Mouse (Mus musculus) CH12.LX (cell line): ENCODE data around the gene Unc5cl. TPM values are rescaled to one million over a fixed set of nuclear protein-coding genes. Genes with fewer than 3 reads are reported as not detected.

ENCODE experiments used
- DNase-seq: peaks from one replicate; pipeline ENCODE4 v3.0.0-alpha.2; 2013; ENCODE audit errors: extremely low read depth
- H3K27ac ChIP-seq: 2 replicates; pipeline ENCODE4 v1.5.1; 2012; ENCODE audit warnings: low read depth, mild to moderate bottlenecking, control low read depth, moderate library complexity; ENCODE audit not compliant: insufficient read depth
- H3K27me3 ChIP-seq: replicated peaks from 2 replicates; pipeline ENCODE3; 2012; ENCODE audit warnings: inconsistent platforms
- H3K36me3 ChIP-seq, 2 experiments: replicated peaks in 1 of 2; 2 replicates each; pipeline versions ENCODE3 to v1.6.1; 2012; ENCODE audit warnings: inconsistent platforms in 1 of 2, low read length in 1 of 2, mild to moderate bottlenecking in 1 of 2, mixed read lengths in 1 of 2, moderate library complexity in 1 of 2; ENCODE audit not compliant: control insufficient read depth in 1 of 2, insufficient read depth in 1 of 2
- H3K4me1 ChIP-seq, 2 experiments: 2 replicates each; pipeline ENCODE4 v1.6.1; 2012; ENCODE audit warnings: inconsistent platforms in 1 of 2, moderate library complexity in 1 of 2; ENCODE audit not compliant: insufficient read depth in 2 of 2, control insufficient read depth in 1 of 2
- H3K4me2 ChIP-seq: 2 replicates; pipeline ENCODE4 v1.6.1; 2012; ENCODE audit warnings: low read depth, mild to moderate bottlenecking, control low read depth; ENCODE audit not compliant: poor library complexity, insufficient read depth, severe bottlenecking
- H3K4me3 ChIP-seq, 3 experiments: fragments of 150-350 bp in 1 of 3; sonication (generic) in 1 of 3; replicated peaks in 1 of 3; 2 replicates each; pipeline versions ENCODE3 to v1.5.1; 2011 to 2012; ENCODE audit warnings: low read depth in 2 of 3, low read length in 2 of 3, mild to moderate bottlenecking in 2 of 3, moderate library complexity in 2 of 3, control low read depth in 1 of 3, improper control_type of control experiment in 1 of 3, inconsistent platforms in 1 of 3, mixed read lengths in 1 of 3; ENCODE audit not compliant: poor library complexity in 1 of 3
- H3K79me2 ChIP-seq: replicated peaks from 2 replicates; pipeline ENCODE4 v1.6.1; 2012; ENCODE audit warnings: mild to moderate bottlenecking, moderate library complexity; ENCODE audit not compliant: control insufficient read depth, poor library complexity, insufficient read depth, severe bottlenecking; ENCODE audit errors: extremely low read depth
- H3K9ac ChIP-seq: 2 replicates; pipeline ENCODE4 v1.6.1; 2012; ENCODE audit warnings: low read depth, mild to moderate bottlenecking, control low read depth, moderate library complexity; ENCODE audit not compliant: insufficient read depth
- H3K9me3 ChIP-seq: replicated peaks from 2 replicates; pipeline ENCODE3; 2012; ENCODE audit warnings: low read length, inconsistent platforms, mixed read lengths
- BHLHE40 ChIP-seq: IDR thresholded peaks from 2 replicates; pipeline ENCODE4 v1.6.1; 2011; ENCODE audit warnings: mild to moderate bottlenecking, low read depth, low read length, improper control_type of control experiment
- CHD2 ChIP-seq: IDR thresholded peaks from 2 replicates; pipeline ENCODE4 v1.6.1; 2011; ENCODE audit warnings: low read length, improper control_type of control experiment
- E2F4 ChIP-seq: IDR thresholded peaks from 2 replicates; pipeline ENCODE4 v1.6.1; 2011; ENCODE audit warnings: low read depth, low read length, improper control_type of control experiment; ENCODE audit not compliant: insufficient replicate concordance
- ELF1 ChIP-seq: IDR thresholded peaks from 2 replicates; pipeline ENCODE4 v1.6.1; 2014; ENCODE audit warnings: low read depth, mild to moderate bottlenecking, inconsistent platforms, low read length, improper control_type of control experiment
- EP300 ChIP-seq: IDR thresholded peaks from 2 replicates; pipeline ENCODE4 v1.6.1; 2011; ENCODE audit warnings: low read length, improper control_type of control experiment
- GABPA ChIP-seq: IDR thresholded peaks from 2 replicates; pipeline ENCODE4 v1.6.1; 2012; ENCODE audit warnings: low read depth, low read length, improper control_type of control experiment, inconsistent platforms; ENCODE audit not compliant: insufficient replicate concordance
- HCFC1 ChIP-seq: IDR thresholded peaks from 2 replicates; pipeline ENCODE4 v1.6.1; 2012; ENCODE audit warnings: low read depth, mild to moderate bottlenecking, inconsistent platforms, low read length, improper control_type of control experiment
- MEF2A ChIP-seq: IDR thresholded peaks from 2 replicates; pipeline ENCODE4 v1.6.1; 2014; ENCODE audit warnings: low read depth, mild to moderate bottlenecking, inconsistent platforms, low read length, improper control_type of control experiment, borderline replicate concordance
- MXI1 ChIP-seq: IDR thresholded peaks from 2 replicates; pipeline ENCODE4 v1.6.1; 2011; ENCODE audit warnings: mild to moderate bottlenecking, low read depth, low read length, improper control_type of control experiment
- NRF1 ChIP-seq: IDR thresholded peaks from 2 replicates; pipeline ENCODE4 v1.6.1; 2014; ENCODE audit warnings: low read depth, mild to moderate bottlenecking, inconsistent platforms, low read length, improper control_type of control experiment, moderate library complexity
- POLR2A ChIP-seq: IDR thresholded peaks from 2 replicates; pipeline ENCODE4 v1.6.1; 2011; ENCODE audit warnings: low read depth, mild to moderate bottlenecking, improper control_type of control experiment, low read length
- POLR2AphosphoS2 ChIP-seq: IDR thresholded peaks from 2 replicates; pipeline ENCODE4 v1.6.1; 2011; ENCODE audit warnings: low read depth, low read length, improper control_type of control experiment
- RCOR1 ChIP-seq: conservative IDR thresholded peaks from 2 replicates; pipeline ENCODE4 v1.6.1; 2012; ENCODE audit warnings: low read depth, mild to moderate bottlenecking, inconsistent platforms, low read length, improper control_type of control experiment
- TBP ChIP-seq: conservative IDR thresholded peaks from 2 replicates; pipeline ENCODE4 v1.6.1; 2011; ENCODE audit warnings: low read depth, low read length, improper control_type of control experiment
- USF1 ChIP-seq: IDR thresholded peaks from 2 replicates; pipeline ENCODE4 v1.6.1; 2014; ENCODE audit warnings: low read depth, mild to moderate bottlenecking, inconsistent platforms, low read length, improper control_type of control experiment
- ZKSCAN1 ChIP-seq: IDR thresholded peaks from 2 replicates; pipeline ENCODE4 v1.6.1; 2012; ENCODE audit warnings: low read depth, inconsistent platforms, low read length, improper control_type of control experiment, borderline replicate concordance
- ZMIZ1 ChIP-seq: IDR thresholded peaks from 2 replicates; pipeline ENCODE4 v1.6.1; 2012; ENCODE audit warnings: low read depth, mild to moderate bottlenecking, inconsistent platforms, low read length, improper control_type of control experiment
- ZNF384 ChIP-seq: IDR thresholded peaks from 2 replicates; pipeline ENCODE4 v1.6.1; 2012; ENCODE audit warnings: low read depth, low read length, improper control_type of control experiment, inconsistent platforms
- dilution Hi-C: fragments of 300-500 bp; cut with MboI; formaldehyde crosslinking; loops from 2 replicates; pipeline ENCODE4 v1.14.3; 2020; ENCODE audit warnings: low sequenced_read_pairs; ENCODE audit not compliant: extremely low pct_unique_long_range_greater_than_20kb, extremely low pct_ligation_motif_present
- in situ Hi-C: fragments of 300-500 bp; cut with MboI; formaldehyde crosslinking; loops from 3 replicates; pipeline ENCODE4 v1.14.3; 2019; ENCODE audit warnings: low sequenced_read_pairs, low pct_ligation_motif_present, low pct_unique_long_range_greater_than_20kb, mixed read lengths
- polyA plus RNA-seq: library from polyadenylated mRNA; unstranded; fragments of >175 nt; gene quantifications from 2 replicates; pipeline ENCODE4 v1.2.1, GENCODE M21; 2012; ENCODE audit warnings: low read depth; ENCODE audit not compliant: insufficient read length
- total RNA-seq, 2 experiments: library from RNA; depleted of rRNA; stranded (reverse); fragments of 300-350 nt in 1 of 2; fragments of >200 nt in 1 of 2; gene quantifications; 2 replicates each; pipeline ENCODE4 v1.2.3; 2012 to 2014

The Unc5cl gene
- total and polyA plus RNA-seq, 3 experiments, result 0.09 to 0.21 TPM; not detected in 1

DNA sequence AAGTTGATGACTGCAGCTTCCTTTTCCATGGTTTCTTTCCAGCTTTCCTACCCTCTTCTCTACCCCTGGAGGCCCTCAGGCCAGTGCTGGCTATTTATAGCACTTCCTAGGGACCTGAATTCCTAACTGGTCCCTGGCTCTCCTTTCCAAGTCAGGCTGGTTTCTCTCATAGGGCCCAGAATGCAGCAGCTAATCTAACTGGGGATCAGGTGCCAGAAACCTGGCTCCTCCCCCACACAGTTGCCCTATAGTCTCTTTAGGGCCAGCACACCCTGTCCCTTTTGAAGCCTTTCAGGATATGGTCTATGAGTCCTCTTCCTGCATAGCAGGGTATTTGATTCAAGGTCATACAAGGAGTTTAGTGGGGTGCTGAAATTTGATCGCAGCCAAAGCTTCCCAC, 18.2 kb upstream of the Unc5cl start:
- no peaks in the 10 kb centered on the region for H3K9me3 ChIP-seq
- dilution Hi-C loops, result no loop called here
- no peak overlapping the region for H3K4me2 ChIP-seq
- peaks cover 0 to 3% of the 10 kb centered on the region in 2 experiments; a peak in 1 of 4 replicates for H3K4me1 ChIP-seq
- DNase-seq, result no peak
- H3K4me3 ChIP-seq, result no peak overlapping the region
- no peaks in the 10 kb centered on the region for H3K79me2 ChIP-seq
- peaks cover 2% of the 10 kb centered on the region for H3K27me3 ChIP-seq
- H3K27ac ChIP-seq, result no peak overlapping the region
- H3K9ac ChIP-seq, result no peak overlapping the region
- H3K36me3 ChIP-seq, result no peaks in the 10 kb centered on the region
- TF ChIP-seq GABPA, result no peak
- in situ Hi-C loops, result no loop called here

GRCm38 (mm10) chr17:48437421-48437911, 17.2 kb upstream of the Unc5cl start:
- dilution Hi-C loops, result no loop called here
- no peak for TF ChIP-seq POLR2A
- TF ChIP-seq USF1, result no peak
- TF ChIP-seq NRF1, result no peak
- no peak for TF ChIP-seq MEF2A
- TF ChIP-seq BHLHE40, result no peak
- no peak for TF ChIP-seq POLR2AphosphoS2
- TF ChIP-seq ZNF384, result no peak
- TF ChIP-seq ELF1, result no peak
- no peak for TF ChIP-seq RCOR1
- Histone ChIP-seq H3K27ac (no peak overlapping the region), H3K9me3 (no peaks in the 10 kb centered on the region), H3K4me1 (peaks cover 0 to under 1% of the 10 kb centered on the region in 2 experiments; a peak in 1 of 4 replicates), H3K27me3 (peaks cover 2% of the 10 kb centered on the region), H3K4me2 (no peak overlapping the region), H3K36me3 (no peaks in the 10 kb centered on the region), H3K79me2 (no peaks in the 10 kb centered on the region), H3K9ac (no peak overlapping the region), H3K4me3 (no peak overlapping the region)
- in situ Hi-C loops, result no loop called here
- DNase-seq, result no peak

DNA sequence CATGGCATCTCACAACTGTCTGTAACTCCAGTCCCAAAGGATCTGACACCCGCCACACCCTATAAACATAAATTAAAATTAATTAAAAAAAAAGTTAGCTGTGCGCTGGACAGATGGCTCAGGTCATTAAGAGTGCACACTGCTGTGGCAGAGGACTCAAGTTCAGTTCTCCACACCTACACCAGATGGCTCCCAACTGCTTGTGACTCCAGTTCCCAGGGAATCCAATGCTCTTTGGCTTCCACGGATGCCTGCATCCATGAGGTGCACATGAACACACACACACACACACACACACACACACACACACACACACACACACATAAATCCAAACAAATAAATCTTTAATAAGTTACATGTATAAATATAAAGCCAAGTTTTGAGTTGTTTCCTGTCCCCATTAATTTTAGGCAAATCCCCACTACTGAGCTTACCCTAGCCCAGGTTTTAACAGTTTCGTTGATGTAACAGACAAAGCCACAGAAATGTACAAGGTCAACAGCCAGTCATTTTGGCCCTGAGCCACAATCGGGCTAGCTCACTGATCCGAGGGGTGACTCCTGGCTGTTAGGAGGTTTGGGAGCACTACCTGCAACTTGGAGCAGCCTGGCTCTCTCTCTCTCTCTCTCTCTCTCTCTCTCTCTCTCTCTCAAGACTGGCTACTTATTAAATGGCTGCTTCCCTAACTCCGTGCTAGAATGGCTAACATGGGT, 11.8 kb upstream of the Unc5cl start:
- in situ Hi-C loops, result no loop called here

More for the DNA sequence above, 11.8 kb upstream of the Unc5cl start:
- Histone ChIP-seq H3K9ac (no peak overlapping the region), H3K4me2 (no peak overlapping the region), H3K36me3 (no peaks in the 10 kb centered on the region), H3K9me3 (no peaks in the 10 kb centered on the region), H3K4me3 (no peak overlapping the region), H3K27me3 (no peaks in the 10 kb centered on the region), H3K79me2 (no peaks in the 10 kb centered on the region), H3K27ac (no peak overlapping the region), H3K4me1 (peaks cover 0 to 5% of the 10 kb centered on the region in 2 experiments; a peak in 2 of 4 replicates)
- DNase-seq, result no peak
- TF ChIP-seq MXI1, result no peak
- TF ChIP-seq BHLHE40, result no peak
- TF ChIP-seq HCFC1, result no peak
- TF ChIP-seq TBP, result no peak
- TF ChIP-seq CHD2, result no peak
- no peak for TF ChIP-seq POLR2AphosphoS2
- no peak for TF ChIP-seq ELF1
- TF ChIP-seq ZMIZ1, result no peak
- no peak for TF ChIP-seq EP300
- TF ChIP-seq E2F4, result no peak
- TF ChIP-seq ZKSCAN1, result no peak
- dilution Hi-C loops, result no loop called here
